Mouse (Mus musculus) ES-E14 (cell line): Measurements from ENCODE around the gene Cbfa2t2. TPM values are rescaled to one million over a fixed set of nuclear protein-coding genes. Genes with fewer than 3 reads are reported as not detected.

Experiments used
- DNase-seq: peaks from one replicate; pipeline ENCODE4 v3.0.0-alpha.2; 2013; ENCODE audit warnings: low read depth, low spot score
- H3K27ac ChIP-seq: 2 replicates; pipeline ENCODE4 v1.5.1; 2012; ENCODE audit warnings: low read depth, mild to moderate bottlenecking, low read length, moderate library complexity, mixed read lengths; ENCODE audit not compliant: poor library complexity, insufficient read depth, severe bottlenecking
- H3K36me3 ChIP-seq: 2 replicates; pipeline ENCODE4 v1.6.1; 2012; ENCODE audit warnings: mild to moderate bottlenecking, low read length, moderate library complexity, mixed read lengths; ENCODE audit not compliant: control insufficient read depth, poor library complexity, insufficient read depth, severe bottlenecking
- H3K4me1 ChIP-seq, 2 experiments: fragments of 150-350 bp in 1 of 2; sonication (generic) in 1 of 2; 2 replicates each; pipeline ENCODE4 v1.6.1; 2012; ENCODE audit warnings: low read length in 2 of 2, mild to moderate bottlenecking in 1 of 2, mixed read lengths in 1 of 2; ENCODE audit not compliant: control insufficient read depth in 2 of 2, insufficient read depth in 2 of 2, poor library complexity in 1 of 2
- H3K4me3 ChIP-seq, 2 experiments: fragments of 150-350 bp in 1 of 2; sonication (generic) in 1 of 2; 2 replicates each; pipeline ENCODE4 v1.5.1; 2012; ENCODE audit warnings: low read length in 2 of 2, low read depth in 1 of 2, mild to moderate bottlenecking in 1 of 2, mixed read lengths in 1 of 2; ENCODE audit not compliant: insufficient read depth in 1 of 2, poor library complexity in 1 of 2, severe bottlenecking in 1 of 2
- H3K9ac ChIP-seq: 2 replicates; pipeline ENCODE4 v1.6.1; 2012; ENCODE audit warnings: low read depth, mild to moderate bottlenecking, low read length, mixed read lengths; ENCODE audit not compliant: poor library complexity, insufficient read depth, severe bottlenecking
- H3K9me3 ChIP-seq: fragments of 150-350 bp; sonication (generic); 2 replicates; pipeline ENCODE4 v1.6.1; 2012; ENCODE audit warnings: low read depth, mild to moderate bottlenecking, low read length; ENCODE audit not compliant: control insufficient read depth, insufficient read depth
- CHD2 ChIP-seq: IDR thresholded peaks from 2 replicates; pipeline ENCODE4 v1.6.1; 2014; ENCODE audit warnings: mild to moderate bottlenecking, low read depth, low read length, inconsistent platforms
- HCFC1 ChIP-seq: IDR thresholded peaks from 2 replicates; pipeline ENCODE4 v1.6.1; 2012; ENCODE audit warnings: low read length, inconsistent platforms, borderline replicate concordance; ENCODE audit not compliant: insufficient read depth
- MAFK ChIP-seq: IDR thresholded peaks from 2 replicates; pipeline ENCODE4 v1.6.1; 2014; ENCODE audit warnings: mild to moderate bottlenecking, low read depth, low read length, inconsistent platforms; ENCODE audit not compliant: insufficient read depth
- ZC3H11A ChIP-seq: IDR thresholded peaks from 2 replicates; pipeline ENCODE4 v1.6.1; 2012; ENCODE audit warnings: low read depth, mild to moderate bottlenecking, inconsistent platforms, low read length, borderline replicate concordance
- ZNF384 ChIP-seq: IDR thresholded peaks from 2 replicates; pipeline ENCODE4 v1.6.1; 2012; ENCODE audit warnings: low read depth, low read length, inconsistent platforms
- in situ Hi-C, 2 experiments: fragments of 600-800 bp; cut with MboI; formaldehyde crosslinking; loops; one replicate each; pipeline ENCODE4 v1.15.1; 2025; ENCODE audit warnings: low sequenced_read_pairs in 2 of 2, inconsistent platforms in 1 of 2; ENCODE audit not compliant: unreplicated experiment in 2 of 2
- total RNA-seq: library from RNA; depleted of rRNA; stranded (reverse); fragments of 300-350 nt; gene quantifications from 2 replicates; pipeline ENCODE4 v1.2.3, GENCODE M21; 2012

Gene Cbfa2t2
- total RNA-seq, 1 experiment: 37.6 TPM

DNA sequence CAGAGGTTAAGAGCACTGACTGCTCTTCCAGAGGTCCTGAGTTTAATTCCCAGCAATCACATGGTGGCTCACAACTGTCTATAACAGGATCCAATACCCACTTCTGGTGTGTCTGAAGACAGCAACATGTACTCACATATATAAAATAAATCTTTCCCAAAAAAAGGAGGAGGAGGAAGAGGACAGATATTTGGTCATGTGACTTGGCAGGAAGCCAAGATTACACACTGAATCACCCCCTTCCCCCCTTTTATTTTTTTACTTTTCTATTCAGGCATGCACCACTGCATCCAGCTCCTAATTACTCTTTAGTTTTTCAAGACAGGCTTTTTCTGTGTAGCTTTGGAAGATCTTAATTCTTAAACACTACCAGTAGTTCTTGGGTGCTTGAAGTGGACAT is 85.2 kb downstream of the Cbfa2t2 start:
- Histone ChIP-seq H3K9ac (no peak overlapping the region), H3K9me3 (no peaks in the 10 kb centered on the region), H3K4me1 (no peaks in the 10 kb centered on the region), H3K4me3 (no peak overlapping the region), H3K27ac (no peak overlapping the region), H3K36me3 (peaks cover 18% of the 10 kb centered on the region)
- DNase-seq: no peak
- in situ Hi-C loops: no loop called here
- TF ChIP-seq HCFC1 (no peak), ZC3H11A (no peak), CHD2 (no peak), MAFK (no peak), ZNF384 (no peak)

GRCm38 (mm10) chr2:154522334-154522733 is 86.1 kb downstream of the Cbfa2t2 start:
- no peak overlapping the region for H3K4me3 ChIP-seq
- H3K9ac ChIP-seq: no peak overlapping the region
- TF ChIP-seq ZC3H11A (no peak), ZNF384 (no peak), HCFC1 (no peak), CHD2 (no peak), MAFK (no peak)
- DNase-seq: no peak
- H3K27ac ChIP-seq: no peak overlapping the region
- peaks cover 16% of the 10 kb centered on the region for H3K36me3 ChIP-seq
- in situ Hi-C loops: no loop called here
- no peaks in the 10 kb centered on the region for H3K4me1 ChIP-seq
- H3K9me3 ChIP-seq: no peaks in the 10 kb centered on the region

- peaks cover 19% of the 10 kb centered on the region for H3K36me3 ChIP-seq
- TF ChIP-seq ZNF384 (no peak), MAFK (no peak), CHD2 (no peak), ZC3H11A (no peak), HCFC1 (no peak)
- in situ Hi-C loops: no loop called here
- H3K4me3 ChIP-seq: no peak overlapping the region
- DNase-seq: no peak
- peaks cover 0 to under 1% of the 10 kb centered on the region in 2 experiments; a peak in 1 of 4 replicates for H3K4me1 ChIP-seq
- H3K27ac ChIP-seq: no peak overlapping the region
- H3K9me3 ChIP-seq: no peaks in the 10 kb centered on the region
- H3K9ac ChIP-seq: no peak overlapping the region
Observed at GRCm38 (mm10) chr2:154525285-154525684, 89.0 kb downstream of the Cbfa2t2 start.

DNA sequence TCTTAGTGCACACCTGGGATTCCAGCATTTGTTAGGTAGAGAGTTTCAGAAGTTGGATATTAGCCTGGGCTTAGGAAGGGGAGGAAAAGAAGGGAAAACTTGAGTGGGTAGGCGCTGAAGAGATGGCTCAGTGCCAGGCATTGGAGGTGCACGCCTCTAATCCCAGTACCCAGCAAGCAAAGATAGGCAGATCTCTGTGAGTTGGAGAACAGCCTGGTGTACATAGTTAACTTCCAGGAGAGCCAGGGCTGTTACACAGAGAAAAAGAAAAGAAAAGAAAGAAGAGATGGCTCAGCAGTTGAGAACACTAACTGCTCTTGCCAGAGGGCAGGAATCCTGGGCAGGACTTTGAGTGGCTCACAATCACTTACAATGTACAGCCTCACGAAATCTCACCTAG is 90.2 kb downstream of the Cbfa2t2 start:
- Histone ChIP-seq H3K9ac (no peak overlapping the region), H3K27ac (no peak overlapping the region), H3K4me3 (no peak overlapping the region), H3K9me3 (no peaks in the 10 kb centered on the region), H3K4me1 (peaks cover 0 to 2% of the 10 kb centered on the region in 2 experiments; a peak in 1 of 4 replicates), H3K36me3 (peaks cover 23% of the 10 kb centered on the region)
- DNase-seq: no peak
- in situ Hi-C loops: no loop called here
- TF ChIP-seq HCFC1 (no peak), ZC3H11A (no peak), ZNF384 (no peak), MAFK (no peak), CHD2 (no peak)

GRCm38 (mm10) chr2:154532888-154533287 is 96.6 kb downstream of the Cbfa2t2 start:
- DNase-seq: no peak
- no peak for TF ChIP-seq ZNF384
- 0 out of 2 replicates have a peak, but pooled peaks have one; percentile 65 for TF ChIP-seq MAFK
- TF ChIP-seq CHD2: no peak
- TF ChIP-seq HCFC1: no peak
- no peak for TF ChIP-seq ZC3H11A
- Histone ChIP-seq H3K9ac (no peak overlapping the region), H3K4me1 (peaks cover 2 to 4% of the 10 kb centered on the region in 2 experiments; a peak in 2 of 4 replicates), H3K36me3 (peaks cover 40% of the 10 kb centered on the region), H3K27ac (peak overlapping the region; percentile 61; the same call in 1 of the 2 replicates), H3K4me3 (no peak overlapping the region), H3K9me3 (no peaks in the 10 kb centered on the region)
- in situ Hi-C loops: no loop called here
